19 mouse cellular contexts compared by ENCODE assay signal in the genomic region with DNA sequence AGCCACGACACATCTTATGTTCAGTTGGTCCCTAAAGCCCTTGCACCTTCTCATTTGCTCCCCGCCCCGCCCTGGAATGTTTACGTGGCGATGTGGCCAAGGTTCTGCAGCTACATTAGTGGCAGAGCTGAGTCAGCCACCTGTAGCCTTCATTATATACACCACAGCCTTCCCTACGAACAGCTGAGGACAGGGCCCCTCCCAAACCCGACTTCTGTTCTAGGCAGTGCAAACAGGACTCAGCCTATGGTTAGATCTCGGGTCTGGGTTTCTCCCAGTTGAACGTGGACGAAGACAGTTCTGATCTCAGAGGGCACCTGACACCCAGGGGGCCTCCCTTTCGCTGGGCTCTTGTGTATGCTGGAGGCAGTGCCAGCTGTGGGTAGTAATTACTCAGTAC. TPM values are rescaled to one million over a fixed set of nuclear protein-coding genes. Genes with fewer than 3 reads are reported as not detected.
DNase-seq lines count a peak whose midpoint lies in the region; ATAC-seq and TF ChIP-seq lines count a peak whose summit lies in the region.
"Had no signal": no experiment of that assay in that cellular context is flagged by ENCODE, and none has a peak within 500 bp of the region (broad histone marks: within the 10 kb centered on the region; RNA-seq: fewer than 3 reads in every experiment).

No protein-coding gene starts in this region.

- no peaks in the 10 kb centered on the region for H3K36me3 ChIP-seq in thymus, adult 2 months (ENCODE audit: control insufficient read depth, insufficient read depth, low read length)
- H3K36me3 ChIP-seq in intestine, embryonic 16.5 days (ENCODE audit: control insufficient read depth, insufficient read depth, low read length), result no peaks in the 10 kb centered on the region
- H3K36me3 ChIP-seq in stomach, embryonic 16.5 days (ENCODE audit: control insufficient read depth, insufficient read depth, low read length), result no peaks in the 10 kb centered on the region
- H3K36me3 ChIP-seq in liver, embryonic 12.5 days, result no peaks in the 10 kb centered on the region
- H3K36me3 ChIP-seq: heart, embryonic 10.5 days had no signal

- no peaks in the 10 kb centered on the region for H3K9me3 ChIP-seq in intestine, embryonic 16.5 days (ENCODE audit: control insufficient read depth, low read length)
- H3K9me3 ChIP-seq in stomach, embryonic 16.5 days (replicated peaks; ENCODE audit: control insufficient read depth, low read length), result no peaks in the 10 kb centered on the region
- no peaks in the 10 kb centered on the region for H3K9me3 ChIP-seq in liver, embryonic 12.5 days (replicated peaks)
- H3K9me3 ChIP-seq: heart, embryonic 10.5 days had no signal

- peak overlapping the region; percentile 55 for H3K4me3 ChIP-seq in thymus, adult 2 months (ENCODE audit: control insufficient read depth, insufficient read depth, low read length)
- no peak overlapping the region for H3K4me3 ChIP-seq in intestine, embryonic 16.5 days (ENCODE audit: low read length)
- no peak overlapping the region for H3K4me3 ChIP-seq in stomach, embryonic 16.5 days (replicated peaks; ENCODE audit: low read length)
- no peak overlapping the region for H3K4me3 ChIP-seq in liver, embryonic 12.5 days

- peaks cover 59% of the 10 kb centered on the region for H3K4me1 ChIP-seq in thymus, adult 2 months (replicated peaks; ENCODE audit: control insufficient read depth, insufficient read depth, low read length)
- peaks cover 13% of the 10 kb centered on the region for H3K4me1 ChIP-seq in intestine, embryonic 16.5 days (ENCODE audit: control insufficient read depth, insufficient read depth, low read length)
- H3K4me1 ChIP-seq in stomach, embryonic 16.5 days (ENCODE audit: control insufficient read depth, insufficient read depth, low read length), result no peaks in the 10 kb centered on the region; the same call in 1 of the 2 replicates
- peaks cover 31% of the 10 kb centered on the region for H3K4me1 ChIP-seq in liver, embryonic 12.5 days

- no peak overlapping the region for H3K27ac ChIP-seq in thymus, adult 2 months (ENCODE audit: control insufficient read depth, insufficient read depth, low read length)
- 0 out of 2 replicates have a peak overlapping the region, but pooled peaks have one; percentile 29 for H3K27ac ChIP-seq in intestine, embryonic 16.5 days (ENCODE audit: low read length)
- H3K27ac ChIP-seq in stomach, embryonic 16.5 days (ENCODE audit: low read length), result no peak overlapping the region; the same call in 1 of the 2 replicates
- no peak overlapping the region for H3K27ac ChIP-seq in liver, embryonic 12.5 days
- H3K27ac ChIP-seq: heart, embryonic 10.5 days; hindbrain, embryonic 14.5 days had no signal

- peak overlapping the region; percentile 50; the same call in 1 of the 2 replicates for H3K9ac ChIP-seq in intestine, embryonic 16.5 days (ENCODE audit: low read depth, low read length)
- H3K9ac ChIP-seq in stomach, embryonic 16.5 days (ENCODE audit: low read length), result no peak overlapping the region
- H3K9ac ChIP-seq in liver, embryonic 12.5 days, result no peak overlapping the region
- H3K9ac ChIP-seq: hindbrain, embryonic 14.5 days; lung, embryonic 14.5 days had no signal

- no peaks in the 10 kb centered on the region for H3K27me3 ChIP-seq in thymus, adult 2 months (ENCODE audit: control insufficient read depth, insufficient read depth, low read length)
- H3K27me3 ChIP-seq in intestine, embryonic 16.5 days (replicated peaks; ENCODE audit: control insufficient read depth, insufficient read depth, low read length), result peaks cover 10% of the 10 kb centered on the region
- H3K27me3 ChIP-seq in stomach, embryonic 16.5 days (ENCODE audit: control insufficient read depth, insufficient read depth, low read length), result peaks cover 31% of the 10 kb centered on the region
- peaks cover 84% of the 10 kb centered on the region for H3K27me3 ChIP-seq in liver, embryonic 12.5 days (replicated peaks)

- no peak overlapping the region for H3K4me2 ChIP-seq in intestine, embryonic 16.5 days (ENCODE audit: low read depth, low read length)
- H3K4me2 ChIP-seq in stomach, embryonic 16.5 days (ENCODE audit: low read depth, low read length), result 0 out of 2 replicates have a peak overlapping the region, but pooled peaks have one; percentile 2
- no peak overlapping the region for H3K4me2 ChIP-seq in liver, embryonic 12.5 days
- H3K4me2 ChIP-seq: hindbrain, embryonic 14.5 days had no signal

- no peak for DNase-seq in thymus, adult 2 months
- no peak for DNase-seq in thymus, postnatal 10 days (ENCODE audit: low spot score in 2 of 2)
- DNase-seq in T-cell, adult 2 months (ENCODE audit: low spot score), result peak; percentile 52
- DNase-seq in kidney, adult 9 months, result no peak
- DNase-seq: adrenal gland, postnatal 10 days; cerebellum, adult 2 months; gastrocnemius, postnatal 14 days; heart, postnatal 14 days; kidney, adult 8-10 months; kidney, postnatal 36 days; lung, embryonic 14.5 days; spleen, adult 18-20 months had no signal

- TF ChIP-seq CTCF in thymus, adult 2 months (IDR thresholded peaks at IDR 0.05; ENCODE audit: borderline replicate concordance, control insufficient read depth, extremely low read depth, insufficient read depth, low read length, poor library complexity), result no peak

- WGBS in thymus, adult 2 months, result 36% methylated on average over 11 of the region's 11 CpGs
- WGBS in intestine, embryonic 16.5 days, result 65% methylated on average over 11 of the region's 11 CpGs
- WGBS in stomach, embryonic 16.5 days, result 71% methylated on average over 11 of the region's 11 CpGs
- WGBS in liver, embryonic 12.5 days (ENCODE audit: insufficient replicate concordance), result 66% methylated on average over 11 of the region's 11 CpGs

- TF ChIP-seq POLR2A in thymus, adult 2 months (IDR thresholded peaks at IDR 0.05; ENCODE audit: control insufficient read depth, extremely low read depth, insufficient read depth, low read length, poor library complexity), result no peak

- ATAC-seq in intestine, embryonic 16.5 days, result peak; percentile 75
- peak; percentile 82; the same call in 1 of the 2 replicates for ATAC-seq in stomach, embryonic 16.5 days (ENCODE audit: insufficient read depth, low FRiP score)
- ATAC-seq in liver, embryonic 12.5 days, result no peak
- no peak for ATAC-seq in megakaryocyte-erythroid progenitor cell, adult 5-6 weeks (replicated peaks; ENCODE audit: low FRiP score, low TSS enrichment, poor library complexity, severe bottlenecking)
- ATAC-seq: midbrain, embryonic 16.5 days had no signal

RNA-seq across cellular contexts. Expression of a gene that starts 1.3 kb away (rescaled TPM):
- polyA plus RNA-seq in thymus, adult 2 months (2012; rRNA removed), result 34.7 and 39.4 TPM in 2 replicates
- polyA plus RNA-seq in intestine, embryonic 16.5 days (2015; fragmentation: Nextera tagmentation; extraction: Ambion mirVana), result 7.6 and 8.8 TPM in 2 replicates
- polyA plus RNA-seq in stomach, embryonic 16.5 days (2015; fragmentation: Nextera tagmentation; extraction: Ambion mirVana), result 6.9 and 8.7 TPM in 2 replicates
- 0.96 and 1.3 TPM in 2 replicates for polyA plus RNA-seq in liver, embryonic 12.5 days (2016; fragmentation: Nextera tagmentation; extraction: Ambion mirVana)
- total RNA-seq in megakaryocyte-erythroid progenitor cell, adult 5-6 weeks (2014; fragmentation: Nextera tagmentation), result 22.4 and 22.6 TPM in 2 replicates
- total RNA-seq in megakaryocyte-erythroid progenitor cell, adult 5-6 weeks (2017), result 26.6 and 39.5 TPM in 2 replicates

RNA-seq across cellular contexts. Expression of a gene that starts 33.7 kb away (rescaled TPM):
- 11.5 and 11.9 TPM in 2 replicates for polyA plus RNA-seq in thymus, adult 2 months (2012; rRNA removed)
- polyA plus RNA-seq in intestine, embryonic 16.5 days (2015; fragmentation: Nextera tagmentation; extraction: Ambion mirVana), result 3.2 and 4.5 TPM in 2 replicates
- 3.9 and 4.7 TPM in 2 replicates for polyA plus RNA-seq in stomach, embryonic 16.5 days (2015; fragmentation: Nextera tagmentation; extraction: Ambion mirVana)
- 0.47 and 0.70 TPM in 2 replicates for polyA plus RNA-seq in liver, embryonic 12.5 days (2016; fragmentation: Nextera tagmentation; extraction: Ambion mirVana)
- total RNA-seq in megakaryocyte-erythroid progenitor cell, adult 5-6 weeks (2014; fragmentation: Nextera tagmentation), result 0.26 and 3.1 TPM in 2 replicates
- 0.33 TPM in 1 of 2 replicates, not detected in the other for total RNA-seq in megakaryocyte-erythroid progenitor cell, adult 5-6 weeks (2017)

RNA-seq across cellular contexts. Expression of a gene that starts 40.1 kb away (rescaled TPM):
- 10.4 and 11.7 TPM in 2 replicates for polyA plus RNA-seq in thymus, adult 2 months (2012; rRNA removed)
- polyA plus RNA-seq in intestine, embryonic 16.5 days (2015; fragmentation: Nextera tagmentation; extraction: Ambion mirVana), result 180 and 240 TPM in 2 replicates
- polyA plus RNA-seq in stomach, embryonic 16.5 days (2015; fragmentation: Nextera tagmentation; extraction: Ambion mirVana), result 250 and 388 TPM in 2 replicates
- polyA plus RNA-seq in liver, embryonic 12.5 days (2016; fragmentation: Nextera tagmentation; extraction: Ambion mirVana), result 8.7 and 11.0 TPM in 2 replicates
- 124 and 168 TPM in 2 replicates for total RNA-seq in megakaryocyte-erythroid progenitor cell, adult 5-6 weeks (2014; fragmentation: Nextera tagmentation)
- total RNA-seq in megakaryocyte-erythroid progenitor cell, adult 5-6 weeks (2017), result 87.7 and 112 TPM in 2 replicates
- total RNA-seq: gastrocnemius, postnatal 14 days had no signal

RNA-seq across cellular contexts. Expression of a gene that starts 58.5 kb away (rescaled TPM):
- 114 and 131 TPM in 2 replicates for polyA plus RNA-seq in thymus, adult 2 months (2012; rRNA removed)
- 8.0 and 9.2 TPM in 2 replicates for polyA plus RNA-seq in intestine, embryonic 16.5 days (2015; fragmentation: Nextera tagmentation; extraction: Ambion mirVana)
- 6.0 and 6.3 TPM in 2 replicates for polyA plus RNA-seq in stomach, embryonic 16.5 days (2015; fragmentation: Nextera tagmentation; extraction: Ambion mirVana)
- polyA plus RNA-seq in liver, embryonic 12.5 days (2016; fragmentation: Nextera tagmentation; extraction: Ambion mirVana), result 40.5 and 40.6 TPM in 2 replicates
- total RNA-seq in megakaryocyte-erythroid progenitor cell, adult 5-6 weeks (2014; fragmentation: Nextera tagmentation), result 33.2 and 37.0 TPM in 2 replicates
- 57.3 and 57.4 TPM in 2 replicates for total RNA-seq in megakaryocyte-erythroid progenitor cell, adult 5-6 weeks (2017)

Comparison
In these comparisons a context has a peak if more than half of its experiments do, and no peak if none do; other contexts are left out.
1. ATAC-seq: peak in intestine, embryonic 16.5 days (single experiment) and stomach, embryonic 16.5 days (single experiment); none in liver, embryonic 12.5 days (single experiment) and megakaryocyte-erythroid progenitor cell, adult 5-6 weeks (single experiment).
2. RNA of a gene that starts 40.1 kb away (polyA plus RNA-seq): 250 to 388 TPM in stomach, embryonic 16.5 days and 180 to 240 TPM in intestine, embryonic 16.5 days; 10.4 to 11.7 TPM in thymus, adult 2 months and 8.7 to 11.0 TPM in liver, embryonic 12.5 days; every median in the first group is over 10 times any median in the second.